Mouse (Mus musculus): ENCODE measurements at regions not wholly inside any gene's neighbourhood (a gene's known extent, or its start where the extent isn't known, plus 50 kb on each side); places are given as distances from the start of the nearest gene placed in this dataset.

GRCm38 (mm10) chr3:117044304-117044703 is 75.5 kb upstream of the Palmd start:
- no peak for TF ChIP-seq CTCF (IDR thresholded peaks at IDR 0.05; ENCODE audit: low read depth)

GRCm38 (mm10) chr3:117038928-117039300 is 70.1 kb upstream of the Palmd start:
- Histone ChIP-seq H3K27me3 (ENCODE audit: insufficient read depth, low read length) (no peaks in the 10 kb centered on the region), H3K4me3 (ENCODE audit: low read depth, low read length) (no peak overlapping the region), H3K4me1 (ENCODE audit: insufficient read depth) (no peaks in the 10 kb centered on the region), H3K27ac (ENCODE audit: low read depth) (no peak overlapping the region), H3K36me3 (ENCODE audit: insufficient read depth) (no peaks in the 10 kb centered on the region), H3K9me3 (ENCODE audit: low read depth, low read length) (no peaks in the 10 kb centered on the region), H3K4me2 (no peak overlapping the region), H3K9ac (no peak overlapping the region)
- peak; percentile 83 for ATAC-seq (ENCODE audit: insufficient read depth)
- peak; percentile 20 for DNase-seq
- WGBS = 26% methylated on average over 1 of the region's 1 CpGs
- no peak for TF ChIP-seq CTCF (IDR thresholded peaks at IDR 0.05; ENCODE audit: low read depth)

More at GRCm38 (mm10) chr3:117044304-117044703, 75.5 kb upstream of the Palmd start:
- ATAC-seq (ENCODE audit: insufficient read depth) (no peak; the same call in 1 of the 2 replicates), DNase-seq (no peak)
- Histone ChIP-seq H3K9ac (no peak overlapping the region), H3K27ac (ENCODE audit: low read depth) (no peak overlapping the region), H3K9me3 (ENCODE audit: low read depth, low read length) (no peaks in the 10 kb centered on the region), H3K4me2 (no peak overlapping the region), H3K4me1 (ENCODE audit: insufficient read depth) (no peaks in the 10 kb centered on the region), H3K4me3 (ENCODE audit: low read depth, low read length) (no peak overlapping the region), H3K27me3 (ENCODE audit: insufficient read depth, low read length) (no peaks in the 10 kb centered on the region), H3K36me3 (ENCODE audit: insufficient read depth) (no peaks in the 10 kb centered on the region)
- 51% methylated on average over 2 of the region's 2 CpGs for WGBS

GRCm38 (mm10) chr3:117038280-117038927 is 69.6 kb upstream of the Palmd start:
- Histone ChIP-seq H3K27me3 (ENCODE audit: insufficient read depth, low read length) (no peaks in the 10 kb centered on the region), H3K9ac (no peak overlapping the region), H3K4me3 (ENCODE audit: low read depth, low read length) (no peak overlapping the region), H3K9me3 (ENCODE audit: low read depth, low read length) (no peaks in the 10 kb centered on the region), H3K4me2 (no peak overlapping the region), H3K36me3 (ENCODE audit: insufficient read depth) (no peaks in the 10 kb centered on the region), H3K4me1 (ENCODE audit: insufficient read depth) (no peaks in the 10 kb centered on the region), H3K27ac (ENCODE audit: low read depth) (no peak overlapping the region)
- TF ChIP-seq CTCF (IDR thresholded peaks at IDR 0.05; ENCODE audit: low read depth) = no peak
- 45% methylated on average over 4 of the region's 4 CpGs for WGBS
- peak; percentile 70 for ATAC-seq (ENCODE audit: insufficient read depth)
- peak; percentile 36 for DNase-seq

Data from lung, embryonic 14.5 days (tissue).